Mouse (Mus musculus) megakaryocyte, embryonic 14.5 days (primary cell): ENCODE measurements at regions not wholly inside any gene's neighbourhood (a gene's known extent, or its start where the extent isn't known, plus 50 kb on each side); places are given as distances from the start of the nearest gene placed in this dataset.

ENCODE experiments used
- FLI1 ChIP-seq: IDR thresholded peaks from 2 replicates; pipeline ENCODE4 v1.6.1; 2012; ENCODE audit warnings: low read length, inconsistent platforms, mixed read lengths
- GATA1 ChIP-seq: IDR thresholded peaks from 3 replicates; pipeline ENCODE4 v1.6.1; 2012; ENCODE audit warnings: mixed read lengths, low read length, inconsistent platforms, borderline replicate concordance

DNA sequence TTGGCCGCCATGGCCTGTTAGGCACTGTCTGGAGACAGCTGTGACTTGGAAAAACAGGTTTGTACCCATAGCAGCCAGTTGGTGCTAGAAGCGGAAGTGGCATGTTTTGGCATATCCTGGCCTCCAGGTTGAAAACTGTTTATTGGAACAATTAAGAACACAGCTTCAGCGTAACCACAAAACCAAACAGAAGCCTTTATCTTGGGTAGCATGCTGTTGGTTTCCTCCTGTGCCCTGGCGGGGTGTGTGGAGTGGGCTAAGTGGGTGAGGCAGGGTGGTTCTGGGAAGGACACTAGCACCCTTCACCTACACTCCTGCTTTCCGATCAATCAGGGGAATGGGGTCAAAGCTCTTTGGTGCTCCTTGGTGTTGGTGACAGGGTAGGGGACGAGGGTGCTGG, 114.4 kb upstream of the Haao start:
- no peak; the same call in 2 of the 3 replicates for TF ChIP-seq GATA1
- TF ChIP-seq FLI1 = no peak; the same call in 1 of the 2 replicates
